Mouse (Mus musculus) heart, adult 18-20 months (tissue): ENCODE results near the gene Casr. TPM values are rescaled to one million over a fixed set of nuclear protein-coding genes. Genes with fewer than 3 reads are reported as not detected.

ENCODE experiments used
- DNase-seq, 2 experiments: peaks; one replicate each; pipeline ENCODE4 v3.0.0; 2021 to 2022; ENCODE audit warnings: mixed read lengths in 1 of 2
- total RNA-seq, 2 experiments: library from RNA; stranded (reverse); gene quantifications; 2 replicates each; pipeline ENCODE4 v1.2.3; 2021

Casr gene
- total RNA-seq, 2 experiments from 2014 or later = not detected

GRCm38 (mm10) chr16:36523095-36523494 is 38.8 kb downstream of the Casr start:
- DNase-seq = no peak

- no peak for DNase-seq
These were observed 45.6 kb downstream of the Casr start for GRCm38 (mm10) chr16:36516355-36516754.

- DNase-seq = no peak
These were observed 54.6 kb downstream of the Casr start for GRCm38 (mm10) chr16:36507300-36507699.

GRCm38 (mm10) chr16:36506827-36507226 is 55.1 kb downstream of the Casr start:
- no peak for DNase-seq

GRCm38 (mm10) chr16:36505913-36506312 is 56.0 kb downstream of the Casr start:
- no peak for DNase-seq

- DNase-seq = no peak
These were observed 56.8 kb downstream of the Casr start for GRCm38 (mm10) chr16:36505134-36505533.

- DNase-seq = peak; percentile 11 to 13
These were observed 59.7 kb downstream of the Casr start for GRCm38 (mm10) chr16:36502286-36502685.

GRCm38 (mm10) chr16:36492420-36492819 is 69.5 kb downstream of the Casr start:
- no peak for DNase-seq

GRCm38 (mm10) chr16:36476866-36477265 is 85.1 kb downstream of the Casr start:
- peak in 1 of 2 experiments; percentile 12 for DNase-seq

GRCm38 (mm10) chr16:36475530-36475929 is 86.4 kb downstream of the Casr start:
- no peak for DNase-seq

- DNase-seq = no peak
These were observed 87.1 kb downstream of the Casr start for GRCm38 (mm10) chr16:36474849-36475248.

GRCm38 (mm10) chr16:36473217-36474216 is 88.4 kb downstream of the Casr start:
- peak in 1 of 2 experiments; percentile 70 for DNase-seq

- no peak for DNase-seq
These were observed 90.8 kb downstream of the Casr start for GRCm38 (mm10) chr16:36471066-36471633.

GRCm38 (mm10) chr16:36469955-36470478 is 91.9 kb downstream of the Casr start:
- DNase-seq = peak in 1 of 2 experiments; percentile 29

- DNase-seq = no peak
These were observed 92.6 kb downstream of the Casr start for GRCm38 (mm10) chr16:36469367-36469766.

GRCm38 (mm10) chr16:36468862-36469261 is 93.1 kb downstream of the Casr start:
- DNase-seq = peak in 1 of 2 experiments; percentile 9

- no peak for DNase-seq
These were observed 94.0 kb downstream of the Casr start for GRCm38 (mm10) chr16:36467936-36468335.

GRCm38 (mm10) chr16:36465436-36465835 is 96.5 kb downstream of the Casr start:
- no peak for DNase-seq

GRCm38 (mm10) chr16:36464076-36464475 is 97.9 kb downstream of the Casr start:
- DNase-seq = no peak

- no peak for DNase-seq
These were observed 101.5 kb downstream of the Casr start for GRCm38 (mm10) chr16:36460426-36460825.

GRCm38 (mm10) chr16:36455342-36455802 is 106.6 kb downstream of the Casr start, which contains the start of gene Stfa3:
TSS of gene Stfa3 (minus strand) at chr16:36455392.
- DNase-seq = no peak
